Mouse (Mus musculus) urinary bladder, adult 18-20 months (tissue): ENCODE data around the gene Hist2h2aa1.
"Not testable (repeated sequence)": the region's sequence is repeated elsewhere in the genome, so short reads cannot be mapped to it uniquely, and the experiment has no call there.

ENCODE experiments used
- DNase-seq, 2 experiments: peaks; one replicate each; pipeline ENCODE4 v3.0.0; 2022; ENCODE audit warnings: low spot score in 2 of 2, mixed read lengths in 2 of 2

The Hist2h2aa1 gene

GRCm38 (mm10) chr3:96230404-96230803 lies 14.9 kb upstream of the Hist2h2aa1 start:
- no peak for DNase-seq

GRCm38 (mm10) chr3:96230910-96231757 lies 14.2 kb upstream of the Hist2h2aa1 start:
- no peak for DNase-seq

GRCm38 (mm10) chr3:96231758-96232120 lies 13.6 kb upstream of the Hist2h2aa1 start:
- no peak for DNase-seq

DNA sequence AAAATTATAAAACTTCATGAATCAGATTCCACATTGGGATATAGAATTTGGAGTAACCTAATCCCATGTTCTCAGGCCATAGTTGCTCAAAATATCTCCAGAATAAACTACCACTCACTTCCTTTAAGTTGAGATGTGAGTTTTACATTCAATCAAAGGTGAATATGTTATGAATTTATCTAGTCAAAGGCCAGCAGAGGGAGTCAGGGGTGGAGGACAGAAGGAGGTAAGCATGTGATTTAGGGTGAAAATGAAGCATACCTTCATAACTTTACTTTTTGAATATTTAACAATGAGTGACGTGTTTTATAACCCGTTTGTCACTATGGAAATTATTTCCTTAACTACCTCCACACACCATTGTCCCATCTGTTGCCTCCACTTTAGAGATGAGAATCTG lies 10.4 kb upstream of the Hist2h2aa1 start:
- DNase-seq: no peak

DNA sequence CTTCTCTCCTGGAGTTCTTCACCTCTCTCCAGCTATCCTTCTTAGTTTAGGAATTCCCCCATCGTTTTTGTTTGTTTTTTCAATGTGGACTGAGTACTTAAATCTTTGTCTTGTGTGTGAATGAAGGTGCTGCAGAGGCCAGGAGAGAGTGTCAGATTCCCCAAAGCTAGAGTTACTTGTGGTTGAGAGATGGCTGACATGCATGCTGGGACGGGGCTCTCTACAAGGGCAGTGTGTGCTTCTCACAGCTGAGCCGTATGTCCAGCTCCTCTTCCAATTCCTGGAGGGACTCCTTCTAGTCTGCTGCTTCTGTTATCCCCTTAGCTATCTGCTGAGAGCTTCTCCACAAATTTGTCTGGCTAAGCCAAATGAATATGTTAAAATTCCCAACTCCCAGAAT lies 9.5 kb upstream of the Hist2h2aa1 start:
- no peak for DNase-seq

- DNase-seq: no peak
Measured at GRCm38 (mm10) chr3:96236834-96237334, 8.4 kb upstream of the Hist2h2aa1 start.

- DNase-seq: no peak
Measured at GRCm38 (mm10) chr3:96237335-96237903, 7.9 kb upstream of the Hist2h2aa1 start.

DNA sequence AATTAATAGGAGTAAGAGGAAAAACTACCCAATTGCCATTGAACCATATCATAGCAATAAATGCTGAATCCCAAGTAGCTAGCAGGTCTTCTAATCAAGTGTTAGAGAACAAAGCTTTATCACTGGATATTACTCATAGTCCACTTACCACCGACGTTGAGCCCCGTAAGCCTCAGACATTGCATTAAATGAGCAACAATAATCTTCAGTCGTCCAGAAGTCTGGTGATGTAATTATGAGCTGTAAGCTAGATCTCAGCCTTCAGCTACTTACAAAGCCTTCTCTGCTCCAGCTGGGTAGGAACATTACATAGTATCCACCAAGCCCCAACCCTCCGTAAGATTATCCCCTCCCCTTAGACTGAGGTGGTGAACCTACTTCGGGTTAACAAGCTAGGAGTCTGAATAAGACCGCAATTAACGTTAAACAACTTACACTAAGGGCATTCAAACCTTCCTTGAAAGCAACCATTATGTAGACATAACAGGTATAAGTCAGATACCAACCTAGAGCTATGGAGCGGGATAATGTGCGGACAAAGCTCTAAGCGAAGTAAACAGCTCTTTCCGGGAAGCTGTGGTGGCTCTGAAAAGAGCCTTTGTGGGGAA lies 7.3 kb upstream of the Hist2h2aa1 start:
- no peak for DNase-seq

DNA sequence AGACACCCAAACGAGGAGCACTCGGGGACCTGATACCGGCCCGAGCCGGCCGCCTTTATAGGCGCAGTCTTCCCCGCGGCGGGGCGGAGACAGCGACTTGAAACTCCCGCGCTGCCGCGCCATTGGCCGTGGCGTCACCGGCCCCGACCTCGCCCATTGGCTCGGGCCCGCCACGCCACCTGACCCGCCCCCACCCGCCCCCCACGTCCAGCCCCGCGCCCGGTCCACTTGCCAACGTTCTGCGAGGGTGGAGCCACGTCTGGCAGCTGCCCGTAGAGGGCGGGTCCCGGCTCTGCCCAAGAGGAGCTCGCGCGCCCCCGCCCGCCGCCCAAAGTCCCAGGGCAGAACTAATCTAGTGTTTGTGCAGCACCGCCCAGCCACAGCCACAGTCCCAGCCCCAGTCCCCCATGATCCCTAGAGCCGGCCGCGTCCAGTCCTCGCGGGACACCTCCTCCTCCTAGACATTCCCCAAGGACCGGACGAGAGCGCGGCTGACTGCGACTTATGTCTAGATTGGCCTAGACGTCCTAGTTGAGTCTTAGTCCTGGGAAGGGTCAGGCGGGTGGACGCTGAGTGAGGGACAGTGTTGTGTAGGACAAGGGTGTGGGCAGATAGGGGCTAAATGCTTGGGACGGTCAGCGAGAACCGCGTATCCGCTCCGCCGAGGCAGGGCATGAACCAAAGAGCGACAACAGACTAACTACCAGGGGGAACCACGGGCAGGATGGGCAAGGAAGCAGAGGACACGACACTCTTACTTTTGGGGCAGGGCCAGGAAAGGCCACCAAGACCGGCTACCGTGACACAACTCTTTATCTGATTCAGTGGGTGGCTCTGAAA lies 6.1 kb upstream of the Hist2h2aa1 start, which contains the start of gene Hist2h3c2:
Gene Hist2h3c2, minus strand, starts transcription at position 174 of the 840 bp plus-strand sequence.
- not testable (repeated sequence) for DNase-seq

DNA sequence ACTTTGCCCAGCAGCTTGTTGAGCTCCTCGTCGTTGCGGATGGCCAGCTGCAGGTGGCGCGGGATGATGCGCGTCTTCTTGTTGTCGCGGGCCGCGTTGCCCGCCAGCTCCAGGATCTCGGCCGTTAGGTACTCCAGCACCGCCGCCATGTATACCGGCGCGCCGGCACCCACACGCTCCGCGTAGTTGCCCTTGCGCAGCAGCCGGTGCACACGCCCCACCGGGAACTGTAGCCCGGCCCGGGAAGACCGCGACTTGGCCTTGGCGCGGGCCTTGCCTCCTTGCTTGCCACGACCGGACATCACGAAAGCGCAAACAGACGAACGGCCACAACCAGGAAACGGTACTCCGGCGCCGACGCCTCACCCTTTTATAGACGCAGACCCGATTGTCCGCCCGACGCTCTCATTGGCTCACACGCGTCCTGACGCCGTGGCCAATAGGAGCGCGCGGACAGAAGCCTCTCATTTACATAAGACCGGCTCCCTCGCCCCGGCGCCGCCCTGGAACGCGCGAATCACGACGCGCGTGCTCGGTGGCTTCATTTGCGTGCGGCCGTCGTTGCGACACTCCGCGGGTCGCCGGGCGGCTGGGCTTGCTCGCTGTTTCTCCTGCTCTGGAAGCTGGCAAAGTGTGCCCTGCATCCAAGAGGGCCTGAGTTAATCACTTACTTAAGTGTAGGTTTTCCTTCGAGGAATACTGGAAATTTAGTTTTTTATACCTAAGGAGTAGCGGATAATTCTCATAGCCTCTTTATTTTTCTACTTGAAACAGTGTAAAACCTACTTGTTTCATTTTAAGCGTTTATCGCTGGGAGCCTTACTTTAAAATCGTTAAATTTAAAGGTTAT lies 5.1 kb upstream of the Hist2h2aa1 start, which contains the start of gene Hist2h2aa2:
Gene Hist2h2aa2, minus strand, starts transcription at position 328 of the 850 bp plus-strand sequence.
- DNase-seq: peak; percentile 94 to 96

GRCm38 (mm10) chr3:96240799-96241197 lies 4.5 kb upstream of the Hist2h2aa1 start:
- DNase-seq: no peak

- no peak for DNase-seq
Measured at GRCm38 (mm10) chr3:96243921-96244572, 1.2 kb upstream of the Hist2h2aa1 start.

DNA sequence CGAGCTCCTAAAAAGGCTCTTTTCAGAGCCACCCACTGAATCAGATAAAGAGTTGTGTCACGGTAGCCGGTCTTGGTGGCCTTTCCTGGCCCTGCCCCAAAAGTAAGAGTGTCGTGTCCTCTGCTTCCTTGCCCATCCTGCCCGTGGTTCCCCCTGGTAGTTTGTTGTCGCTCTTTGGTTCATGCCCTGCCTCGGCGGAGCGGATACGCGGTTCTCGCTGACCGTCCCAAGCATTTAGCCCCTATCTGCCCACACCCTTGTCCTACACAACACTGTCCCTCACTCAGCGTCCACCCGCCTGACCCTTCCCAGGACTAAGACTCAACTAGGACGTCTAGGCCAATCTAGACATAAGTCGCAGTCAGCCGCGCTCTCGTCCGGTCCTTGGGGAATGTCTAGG lies 721 bp downstream of the Hist2h2aa1 start:
- DNase-seq: not testable (repeated sequence)

GRCm38 (mm10) chr3:96246427-96246856 lies 1.1 kb downstream of the Hist2h2aa1 start, which contains the start of gene Hist2h3c1:
TSS of gene Hist2h3c1 (plus strand) at chr3:96246685.
- not testable (repeated sequence) for DNase-seq

GRCm38 (mm10) chr3:96247356-96248140 lies 2.3 kb downstream of the Hist2h2aa1 start:
- no peak for DNase-seq

DNA sequence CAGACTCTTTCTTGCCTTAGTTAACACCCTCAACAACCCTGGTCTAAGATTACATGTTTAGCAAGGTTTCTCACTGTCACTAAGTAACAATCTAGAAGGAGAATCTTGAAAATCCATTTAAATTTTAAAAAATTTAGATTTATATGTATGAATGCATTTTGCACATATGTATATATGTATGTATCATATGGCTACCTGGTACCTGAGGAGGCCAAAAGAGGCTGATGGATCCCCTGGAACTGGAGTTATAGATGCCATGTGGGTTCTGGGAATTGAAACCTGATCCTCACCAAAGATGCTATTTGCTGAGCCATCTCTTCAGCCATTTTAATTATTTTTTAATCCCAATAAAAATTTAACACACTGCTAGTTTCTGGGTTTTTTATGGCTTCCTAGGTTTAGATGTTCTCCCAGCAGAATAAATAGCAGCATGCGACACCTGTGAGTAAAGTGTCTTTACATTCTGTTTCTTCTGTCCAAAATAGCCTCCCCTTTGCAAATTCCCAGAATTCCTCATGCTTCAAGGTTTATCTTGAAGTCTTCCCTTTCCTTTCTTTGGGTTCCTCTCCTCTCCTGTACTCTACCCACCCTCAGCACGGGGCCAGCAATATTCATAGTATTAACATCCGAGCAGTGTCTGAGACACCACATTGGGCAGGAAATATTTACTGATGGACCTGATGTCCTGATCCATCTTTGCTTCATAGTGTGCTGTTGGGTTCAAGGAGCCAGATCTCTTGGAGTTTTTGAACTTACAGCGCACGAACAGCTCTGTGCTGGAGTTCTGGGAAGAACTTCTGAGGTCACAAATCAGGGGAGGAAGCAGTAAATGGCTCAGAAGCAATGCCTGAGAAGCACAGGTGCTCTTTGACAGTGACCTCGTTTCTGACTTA lies 3.1 kb downstream of the Hist2h2aa1 start:
- no peak for DNase-seq

DNA sequence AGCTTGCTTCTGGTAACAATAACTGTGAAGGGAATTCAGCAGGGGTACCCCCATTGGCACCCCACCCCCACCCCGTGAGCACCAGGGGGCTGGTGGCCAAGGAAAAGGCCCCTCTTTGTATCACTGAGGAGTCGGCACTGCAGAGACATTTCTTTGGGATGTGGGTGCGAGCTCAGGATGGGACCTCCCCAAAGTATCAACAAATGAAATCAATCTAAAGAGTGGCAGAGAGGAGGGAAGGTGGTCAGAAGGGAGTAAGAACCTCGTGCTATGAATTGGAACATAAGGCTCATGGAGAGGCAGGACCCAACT lies 3.7 kb downstream of the Hist2h2aa1 start:
- no peak for DNase-seq

GRCm38 (mm10) chr3:96250890-96251289 lies 5.6 kb downstream of the Hist2h2aa1 start:
- no peak for DNase-seq
